Mouse (Mus musculus) bone marrow macrophage, adult 2 months (primary cell): ENCODE measurements at regions not wholly inside any gene's neighbourhood (a gene's known extent, or its start where the extent isn't known, plus 50 kb on each side); places are given as distances from the start of the nearest gene placed in this dataset.

Experiments
- CTCF ChIP-seq: IDR thresholded peaks from 2 replicates; pipeline ENCODE4 v1.5.1; 2012; ENCODE audit warnings: low read depth, mild to moderate bottlenecking, low read length, moderate library complexity
- POLR2A ChIP-seq: IDR thresholded peaks from 2 replicates; pipeline ENCODE4 v1.6.1; 2012; ENCODE audit warnings: mild to moderate bottlenecking, low read depth, low read length, borderline replicate concordance

DNA sequence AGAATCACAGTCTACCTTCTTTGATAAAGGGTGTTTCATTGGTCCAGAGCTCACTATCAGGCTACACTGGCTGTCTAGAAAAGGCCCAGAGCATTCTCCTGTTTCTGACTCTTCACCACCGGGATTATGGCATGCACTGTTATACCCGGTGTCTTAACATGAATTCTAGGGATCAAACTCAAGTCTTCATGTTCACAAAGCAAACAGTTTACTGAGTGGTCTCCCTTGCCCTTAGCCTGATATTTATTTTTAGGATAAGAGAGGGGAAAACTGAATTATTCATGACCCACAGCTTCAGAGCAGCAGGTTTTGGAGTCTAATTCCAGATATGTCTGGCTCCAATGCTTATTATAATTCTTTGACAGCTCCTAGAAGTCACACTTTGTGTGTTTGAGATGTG is 596.0 kb upstream of the Gm26657 start:
- TF ChIP-seq CTCF (no peak), POLR2A (no peak)
